In the genomic region with DNA sequence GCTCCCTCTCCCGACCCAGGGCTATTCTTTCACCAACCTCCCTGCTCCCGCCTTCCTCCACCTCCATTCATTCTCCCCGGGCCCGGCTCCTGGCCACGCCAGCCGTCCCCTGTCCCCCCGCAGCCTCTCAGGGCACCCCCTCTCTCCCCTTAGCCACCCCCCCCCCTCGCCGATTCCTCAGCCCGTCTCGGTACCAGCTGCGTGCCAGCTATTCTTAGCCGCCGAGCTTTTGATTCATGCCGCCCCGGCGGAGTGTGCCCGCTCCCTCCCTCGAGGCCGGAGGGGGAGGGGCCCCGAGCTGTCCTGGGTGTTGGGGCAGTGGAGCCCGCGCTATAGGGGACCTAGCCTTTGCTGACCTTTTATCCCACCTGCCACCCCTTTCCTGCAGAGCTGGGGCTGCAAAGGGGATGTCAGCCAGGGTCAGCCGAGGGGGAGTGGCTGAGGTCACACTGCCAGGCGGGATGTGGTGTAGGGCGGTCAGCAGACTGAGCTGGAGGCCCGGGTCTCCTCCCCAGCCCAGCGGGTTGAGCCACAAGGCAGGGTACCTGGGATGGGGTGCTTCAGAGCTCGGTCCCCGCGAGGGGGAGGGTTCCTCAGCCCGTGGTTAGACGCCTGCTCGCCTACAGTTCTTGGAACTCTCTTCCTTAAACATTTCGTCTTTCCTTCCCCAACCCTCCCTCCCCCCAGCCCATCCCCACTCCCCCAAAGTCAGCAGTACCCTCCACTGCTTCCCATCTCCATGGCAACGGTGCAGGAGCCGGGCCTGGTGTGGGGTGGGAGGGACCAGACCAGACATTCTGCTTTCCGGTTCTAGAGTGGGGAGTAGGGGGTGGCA, we compare ENCODE assay signal across 9 mouse cellular contexts. TPM values are rescaled to one million over a fixed set of nuclear protein-coding genes. Genes with fewer than 3 reads are reported as not detected.
DNase-seq lines count a peak whose midpoint lies in the region; ATAC-seq lines count a peak whose summit lies in the region.
"Had no signal": no experiment of that assay in that cellular context is flagged by ENCODE, and none has a peak within 500 bp of the region (broad histone marks: within the 10 kb centered on the region; RNA-seq: fewer than 3 reads in every experiment).

No protein-coding gene starts in this region.

- peak overlapping the region; percentile 67 for H3K9ac ChIP-seq in heart, embryonic 16.5 days (ENCODE audit: low read length)

- peak; percentile 23; the same call in 1 of the 2 replicates for ATAC-seq in heart, embryonic 16.5 days (replicated peaks; ENCODE audit: extremely low read depth, insufficient read depth, low FRiP score)

- peak overlapping the region; percentile 88 for H3K4me2 ChIP-seq in heart, embryonic 16.5 days (ENCODE audit: low read depth, low read length)

- 1% methylated on average over 38 of the region's 38 CpGs for WGBS in heart, embryonic 16.5 days

- peak overlapping the region; percentile 55 for H3K4me3 ChIP-seq in heart, embryonic 16.5 days (ENCODE audit: low read length)
- H3K4me3 ChIP-seq: erythroblast, embryonic 14.5 days had no signal

- H3K4me1 ChIP-seq in heart, embryonic 16.5 days (ENCODE audit: control insufficient read depth, insufficient read depth, low read length), result peaks cover 11% of the 10 kb centered on the region

- no peaks in the 10 kb centered on the region for H3K36me3 ChIP-seq in heart, embryonic 16.5 days (ENCODE audit: control insufficient read depth, insufficient read depth)

- peak; percentile 56 to 60 for DNase-seq in B cell, adult 2 months
- peak; percentile 57 for DNase-seq in ES-CJ7 (ENCODE audit: low read depth, low spot score)
- DNase-seq in embryo, embryonic 9.5 days (ENCODE audit: extremely low spot score), result peak; percentile 68
- peak; percentile 52 to 60 for DNase-seq in kidney, postnatal 4 days
- peak; percentile 30 for DNase-seq in lung, postnatal 36 days
- DNase-seq in right cerebral cortex, postnatal 36 days (ENCODE audit: low spot score in 2 of 2), result peak; percentile 73 to 80
- DNase-seq in thymus, postnatal 4 days, result no peak

- no peak overlapping the region for H3K27ac ChIP-seq in heart, embryonic 16.5 days (ENCODE audit: low read length)

- no peaks in the 10 kb centered on the region for H3K9me3 ChIP-seq in heart, embryonic 16.5 days (replicated peaks; ENCODE audit: control insufficient read depth, low read length)

- peaks cover 36% of the 10 kb centered on the region for H3K27me3 ChIP-seq in heart, embryonic 16.5 days (ENCODE audit: control insufficient read depth, insufficient read depth, low read length)

RNA-seq across cellular contexts. Expression of a gene that starts 1.0 kb away (rescaled TPM):
- 0.55 and 0.66 TPM in 2 replicates for polyA plus RNA-seq in heart, embryonic 16.5 days (2015; fragmentation: Nextera tagmentation; extraction: Ambion mirVana)

RNA-seq across cellular contexts. Expression of a gene that starts 4.4 kb away (rescaled TPM):
- 1.4 and 1.8 TPM in 2 replicates for polyA plus RNA-seq in heart, embryonic 16.5 days (2015; fragmentation: Nextera tagmentation; extraction: Ambion mirVana)

RNA-seq across cellular contexts. Expression of a gene that starts 49.8 kb away (rescaled TPM):
- polyA plus RNA-seq in heart, embryonic 16.5 days (2015; fragmentation: Nextera tagmentation; extraction: Ambion mirVana), result not detected in 2 replicates
- polyA plus RNA-seq: erythroblast, embryonic 14.5 days had no signal

RNA-seq across cellular contexts. Expression of a gene that starts 53.9 kb away (rescaled TPM):
- not detected in 2 replicates for polyA plus RNA-seq in heart, embryonic 16.5 days (2015; fragmentation: Nextera tagmentation; extraction: Ambion mirVana)
- polyA plus RNA-seq: erythroblast, embryonic 14.5 days had no signal
